ENCODE assay signal across 32 mouse cellular contexts in the genomic region with DNA sequence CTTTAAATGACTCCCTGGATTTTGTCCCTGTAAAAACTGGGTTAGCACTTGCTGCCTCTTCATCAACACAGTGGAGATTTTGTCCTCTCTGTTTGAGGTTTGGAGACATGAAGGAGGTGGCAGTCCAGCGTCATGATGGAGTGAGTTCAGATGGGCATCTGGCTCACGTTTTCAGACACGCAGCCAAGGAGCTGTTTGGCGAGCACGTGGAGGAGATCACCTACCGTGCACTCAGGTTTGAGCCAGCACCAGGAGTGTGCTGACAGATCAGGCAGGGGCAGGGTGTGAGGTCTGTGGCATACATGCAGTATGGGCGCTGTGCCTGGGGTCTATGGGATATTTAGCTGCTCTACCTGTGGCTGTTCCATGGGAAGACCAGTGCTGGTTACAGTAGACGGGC.
"Had no signal": no experiment of that assay in that cellular context is flagged by ENCODE, and none has a peak within 500 bp of the region (broad histone marks: within the 10 kb centered on the region; RNA-seq: fewer than 3 reads in every experiment).

No protein-coding gene starts in this region.

- H3K9ac ChIP-seq: limb, embryonic 12.5 days; limb, embryonic 15.5 days; liver, embryonic 13.5 days; liver, embryonic 14.5 days; liver, embryonic 15.5 days; liver, postnatal 0 days; lung, embryonic 14.5 days; lung, embryonic 15.5 days; midbrain, embryonic 12.5 days; midbrain, embryonic 13.5 days; midbrain, embryonic 15.5 days; neural tube, embryonic 12.5 days; neural tube, embryonic 13.5 days had no signal

- H3K4me3 ChIP-seq: left cerebral cortex, adult 2 months; limb, embryonic 10.5 days; limb, embryonic 12.5 days; limb, embryonic 13.5 days; limb, embryonic 15.5 days; liver, embryonic 13.5 days; liver, embryonic 15.5 days; lung, embryonic 15.5 days; midbrain, embryonic 10.5 days; midbrain, embryonic 12.5 days; midbrain, embryonic 13.5 days; midbrain, embryonic 15.5 days; myocyte; neural tube, embryonic 12.5 days; neural tube, embryonic 13.5 days had no signal

- DNase-seq: left cerebral cortex, postnatal 4 days; liver; liver, embryonic 13.5 days; liver, postnatal 0 days; lung, adult 18-20 months; lung, adult 2 months; lung, embryonic 14.5 days; lung, postnatal 10 days; lung, postnatal 14 days; lung, postnatal 36 days; lung, postnatal 4 days; midbrain, embryonic 14.5 days had no signal

- H3K4me2 ChIP-seq: limb, embryonic 12.5 days; limb, embryonic 13.5 days; limb, embryonic 15.5 days; liver, embryonic 11.5 days; liver, embryonic 13.5 days; liver, embryonic 15.5 days; lung, embryonic 14.5 days; lung, embryonic 15.5 days; midbrain, embryonic 11.5 days; midbrain, embryonic 12.5 days; midbrain, embryonic 13.5 days; midbrain, embryonic 15.5 days; neural tube, embryonic 12.5 days; neural tube, embryonic 13.5 days had no signal

- H3K27ac ChIP-seq: left cerebral cortex, adult 2 months; limb, embryonic 10.5 days; limb, embryonic 12.5 days; limb, embryonic 13.5 days; limb, embryonic 15.5 days; liver, embryonic 13.5 days; liver, embryonic 14.5 days; liver, embryonic 15.5 days; lung, embryonic 15.5 days; macrophage; midbrain, embryonic 10.5 days; midbrain, embryonic 12.5 days; midbrain, embryonic 13.5 days; midbrain, embryonic 15.5 days; neural tube, embryonic 12.5 days; neural tube, embryonic 13.5 days had no signal

- H3K4me1 ChIP-seq: limb, embryonic 10.5 days; limb, embryonic 12.5 days; limb, embryonic 13.5 days; limb, embryonic 15.5 days; liver, embryonic 13.5 days; liver, embryonic 15.5 days; lung, embryonic 15.5 days; midbrain, embryonic 10.5 days; midbrain, embryonic 12.5 days; midbrain, embryonic 13.5 days; midbrain, embryonic 15.5 days; neural tube, embryonic 12.5 days; neural tube, embryonic 13.5 days had no signal

- ATAC-seq: liver, postnatal 0 days; lung, postnatal 0 days; midbrain, embryonic 13.5 days; midbrain, embryonic 15.5 days; midbrain, embryonic 16.5 days had no signal

- H3K27me3 ChIP-seq: limb, embryonic 12.5 days; limb, embryonic 13.5 days; limb, embryonic 15.5 days; liver, embryonic 13.5 days; liver, embryonic 15.5 days; lung, embryonic 15.5 days; midbrain, embryonic 12.5 days; midbrain, embryonic 13.5 days; midbrain, embryonic 15.5 days; neural tube, embryonic 12.5 days; neural tube, embryonic 13.5 days had no signal

- H3K9me3 ChIP-seq: limb, embryonic 10.5 days; limb, embryonic 12.5 days; limb, embryonic 13.5 days; limb, embryonic 15.5 days; liver, embryonic 13.5 days; liver, embryonic 15.5 days; lung, embryonic 15.5 days; midbrain, embryonic 10.5 days; midbrain, embryonic 12.5 days; midbrain, embryonic 13.5 days; midbrain, embryonic 15.5 days; neural tube, embryonic 12.5 days; neural tube, embryonic 13.5 days had no signal
